Mouse (Mus musculus) gastrocnemius, adult 8-10 months (tissue): ENCODE results near the gene Atp1b1. TPM values are rescaled to one million over a fixed set of nuclear protein-coding genes. Genes with fewer than 3 reads are reported as not detected.

Experiments
- DNase-seq, 2 experiments: peaks; one replicate each; pipeline ENCODE4 v3.0.0; 2022; ENCODE audit warnings: low spot score in 2 of 2
- total RNA-seq, 4 experiments: library from RNA; stranded (reverse); gene quantifications; 2 replicates each; pipeline ENCODE4 v1.2.4; 2022

Atp1b1 gene
- total RNA-seq, result 100 to 1,000 TPM; 111 to 182 (median 171) TPM

- peak; percentile 37 to 57 for DNase-seq
These were observed at the start of gene Atp1b1 for GRCm38 (mm10) chr1:164458245-164458613. Atp1b1 (minus strand) TSS chr1:164458355.

- DNase-seq, result no peak
These were observed 46.9 kb upstream of the Atp1b1 start for GRCm38 (mm10) chr1:164505096-164505495.

GRCm38 (mm10) chr1:164503140-164503730 is 45.1 kb upstream of the Atp1b1 start:
- DNase-seq, result no peak

- no peak for DNase-seq
These were observed 44.1 kb upstream of the Atp1b1 start for GRCm38 (mm10) chr1:164502231-164502630.

GRCm38 (mm10) chr1:164494741-164495512 is 36.8 kb upstream of the Atp1b1 start:
- no peak for DNase-seq

- no peak for DNase-seq
These were observed 36.1 kb upstream of the Atp1b1 start for GRCm38 (mm10) chr1:164494215-164494614.

GRCm38 (mm10) chr1:164493042-164493705 is 35.0 kb upstream of the Atp1b1 start:
- peak; percentile 8 to 20 for DNase-seq

GRCm38 (mm10) chr1:164492476-164492875 is 34.3 kb upstream of the Atp1b1 start:
- no peak for DNase-seq

GRCm38 (mm10) chr1:164489961-164490594 is 31.9 kb upstream of the Atp1b1 start:
- DNase-seq, result no peak

- no peak for DNase-seq
These were observed 25.6 kb upstream of the Atp1b1 start for GRCm38 (mm10) chr1:164483728-164484127.

- DNase-seq, result no peak
These were observed 24.7 kb upstream of the Atp1b1 start for GRCm38 (mm10) chr1:164482833-164483232.

- DNase-seq, result no peak
These were observed 23.6 kb upstream of the Atp1b1 start for GRCm38 (mm10) chr1:164481645-164482354.

GRCm38 (mm10) chr1:164480755-164481644 is 22.8 kb upstream of the Atp1b1 start:
- DNase-seq, result no peak

GRCm38 (mm10) chr1:164475895-164476294 is 17.7 kb upstream of the Atp1b1 start:
- no peak for DNase-seq

GRCm38 (mm10) chr1:164474778-164475511 is 16.8 kb upstream of the Atp1b1 start:
- DNase-seq, result no peak

GRCm38 (mm10) chr1:164474310-164474709 is 16.2 kb upstream of the Atp1b1 start:
- DNase-seq, result no peak

- DNase-seq, result no peak
These were observed 15.2 kb upstream of the Atp1b1 start for GRCm38 (mm10) chr1:164473398-164473797.

- no peak for DNase-seq
These were observed 13.5 kb upstream of the Atp1b1 start for GRCm38 (mm10) chr1:164471632-164472031.

- DNase-seq, result no peak
These were observed 12.8 kb upstream of the Atp1b1 start for GRCm38 (mm10) chr1:164470985-164471384.

GRCm38 (mm10) chr1:164468329-164468728 is 10.2 kb upstream of the Atp1b1 start:
- DNase-seq, result no peak
